In the genomic region with DNA sequence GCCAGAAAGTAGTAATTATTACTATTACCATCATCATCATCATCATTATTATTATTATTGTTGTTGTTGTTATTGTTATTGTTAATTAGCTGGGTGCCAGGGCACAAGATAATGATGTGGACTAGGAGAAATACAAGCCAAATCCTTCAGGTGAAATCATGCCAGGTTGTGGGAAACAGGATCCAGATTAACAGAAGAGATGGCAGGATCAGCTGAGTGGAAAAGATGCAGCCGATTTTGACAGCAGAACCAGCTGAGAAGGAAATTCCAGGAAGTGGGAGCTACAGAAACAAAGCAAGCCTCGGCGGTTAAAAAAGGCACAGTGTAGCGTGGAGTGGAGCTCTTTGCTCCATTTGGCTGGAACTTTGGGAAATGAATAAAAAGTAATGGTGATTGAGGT, we compare ENCODE assay signal across 18 mouse cellular contexts.
"Had no signal": no experiment of that assay in that cellular context is flagged by ENCODE, and none has a peak within 500 bp of the region (broad histone marks: within the 10 kb centered on the region; RNA-seq: fewer than 3 reads in every experiment).

No protein-coding gene starts in this region.

- H3K4me1 ChIP-seq: limb, embryonic 13.5 days; liver, embryonic 12.5 days; liver, embryonic 15.5 days; lung, embryonic 15.5 days; midbrain, embryonic 13.5 days had no signal

- H3K9me3 ChIP-seq: limb, embryonic 10.5 days; limb, embryonic 13.5 days; liver, embryonic 12.5 days; liver, embryonic 15.5 days; lung, embryonic 15.5 days; megakaryocyte, embryonic 14.5 days; midbrain, embryonic 10.5 days; midbrain, embryonic 13.5 days had no signal

- H3K36me3 ChIP-seq: limb, embryonic 10.5 days; limb, embryonic 13.5 days; liver, embryonic 12.5 days; liver, embryonic 15.5 days; lung, embryonic 15.5 days; midbrain, embryonic 10.5 days; midbrain, embryonic 13.5 days had no signal

- H3K4me3 ChIP-seq: layer of hippocampus, adult 2 months; limb, embryonic 10.5 days; limb, embryonic 13.5 days; liver, embryonic 12.5 days; liver, embryonic 15.5 days; lung, embryonic 15.5 days; megakaryocyte, embryonic 14.5 days; midbrain, embryonic 10.5 days; midbrain, embryonic 13.5 days had no signal

- H3K9ac ChIP-seq: limb, embryonic 13.5 days; liver, embryonic 12.5 days; liver, embryonic 15.5 days; lung, embryonic 15.5 days; midbrain, embryonic 13.5 days had no signal

- DNase-seq: kidney, adult 11 months; layer of hippocampus, adult 9-11 months; liver; lung, adult 18-20 months; lung, postnatal 10 days; lung, postnatal 36 days; thymus, adult 18-20 months; thymus, postnatal 36 days had no signal

- H3K27ac ChIP-seq: layer of hippocampus, adult 2 months; limb, embryonic 10.5 days; limb, embryonic 13.5 days; liver, embryonic 12.5 days; liver, embryonic 15.5 days; lung, embryonic 15.5 days; midbrain, embryonic 10.5 days; midbrain, embryonic 13.5 days had no signal

- H3K27me3 ChIP-seq: limb, embryonic 13.5 days; liver, embryonic 12.5 days; liver, embryonic 15.5 days; lung, embryonic 15.5 days; midbrain, embryonic 13.5 days had no signal

- ATAC-seq: liver, embryonic 12.5 days; midbrain, embryonic 13.5 days; midbrain, embryonic 16.5 days had no signal

- H3K4me2 ChIP-seq: limb, embryonic 13.5 days; liver, embryonic 12.5 days; liver, embryonic 15.5 days; lung, embryonic 15.5 days; midbrain, embryonic 13.5 days had no signal
